Mouse (Mus musculus) C2C12 (cell line): ENCODE measurements around the gene Afmid. TPM values are rescaled to one million over a fixed set of nuclear protein-coding genes. Genes with fewer than 3 reads are reported as not detected.
A peak's percentile ranks its signal among the peaks of the same experiment; 100 is the strongest.

Experiments
- H3K27me3 ChIP-seq: one replicate; pipeline ENCODE4 v1.6.1; 2011; ENCODE audit not compliant: control insufficient read depth, insufficient read depth, insufficient read length
- H3K36me3 ChIP-seq: one replicate; pipeline ENCODE4 v1.6.1; 2011; ENCODE audit not compliant: control insufficient read depth, insufficient read depth
- H3K4me3 ChIP-seq: one replicate; pipeline ENCODE4 v1.5.1; 2011; ENCODE audit warnings: mild to moderate bottlenecking, control low read depth; ENCODE audit not compliant: poor library complexity, insufficient read depth, severe bottlenecking
- H3K79me2 ChIP-seq: one replicate; pipeline ENCODE4 v1.6.1; 2011; ENCODE audit not compliant: control insufficient read depth, insufficient read depth
- H3K79me3 ChIP-seq: one replicate; pipeline ENCODE4 v1.6.1; 2011; ENCODE audit warnings: low read depth, control low read depth
- H3ac ChIP-seq: one replicate; pipeline ENCODE3; 2011; ENCODE audit warnings: low read depth; ENCODE audit not compliant: control insufficient read depth, insufficient read length
- CEBPB ChIP-seq: IDR thresholded peaks from one replicate; pipeline ENCODE4 v1.6.1; 2011; ENCODE audit warnings: low read depth, mild to moderate bottlenecking, control low read depth, moderate library complexity
- CTCF ChIP-seq: IDR thresholded peaks from one replicate; pipeline ENCODE4 v1.5.1; 2011; ENCODE audit not compliant: control insufficient read depth, insufficient read depth, insufficient read length
- FOSL1 ChIP-seq: IDR thresholded peaks from one replicate; pipeline ENCODE4 v1.8.0; 2011; ENCODE audit warnings: mild to moderate bottlenecking, low read length; ENCODE audit not compliant: poor library complexity, insufficient read depth, severe bottlenecking
- MAX ChIP-seq: IDR thresholded peaks from one replicate; pipeline ENCODE4 v1.6.1; 2011; ENCODE audit warnings: mild to moderate bottlenecking, control low read depth
- MYOD1 ChIP-seq: IDR thresholded peaks from one replicate; pipeline ENCODE4 v1.6.1; 2011; ENCODE audit warnings: low read depth; ENCODE audit not compliant: control insufficient read depth, insufficient read length
- MYOG ChIP-seq: IDR thresholded peaks from one replicate; pipeline ENCODE4 v1.6.1; 2011; ENCODE audit not compliant: control insufficient read depth, insufficient read length; ENCODE audit errors: extremely low read depth
- USF1 ChIP-seq: IDR thresholded peaks from one replicate; pipeline ENCODE4 v1.6.1; 2011; ENCODE audit warnings: low read depth, mild to moderate bottlenecking, control low read depth, moderate library complexity
- long read RNA-seq, 2 experiments: library from polyadenylated mRNA; unstranded; transcript quantifications; one replicate each; pipeline ENCODE4 v2.0.0; 2019 to 2020
- polyA plus RNA-seq: library from polyadenylated mRNA; unstranded; fragments of >200 nt; fragmentation: generic; extraction: Trizol; gene quantifications from one replicate; pipeline ENCODE4 v1.2.1, GENCODE M21; 2012; ENCODE audit warnings: missing spikeins

Gene Afmid
- polyA plus RNA-seq, result 3.2 TPM
- long read RNA-seq, experiment 1, transcript Afmid-201 (11 exons, 2,327 nt), result major isoform, 5 of 13 reads
- long read RNA-seq, experiment 1, partial matches to known transcripts, result 3 of 13 reads
- long read RNA-seq, experiment 1, other reads (novel, unspliced or antisense), result 3 of 13 reads
- long read RNA-seq, experiment 2, partial matches to known transcripts, result 1 of 10 reads
- long read RNA-seq, experiment 2, other reads (novel, unspliced or antisense), result 6 of 10 reads

DNA sequence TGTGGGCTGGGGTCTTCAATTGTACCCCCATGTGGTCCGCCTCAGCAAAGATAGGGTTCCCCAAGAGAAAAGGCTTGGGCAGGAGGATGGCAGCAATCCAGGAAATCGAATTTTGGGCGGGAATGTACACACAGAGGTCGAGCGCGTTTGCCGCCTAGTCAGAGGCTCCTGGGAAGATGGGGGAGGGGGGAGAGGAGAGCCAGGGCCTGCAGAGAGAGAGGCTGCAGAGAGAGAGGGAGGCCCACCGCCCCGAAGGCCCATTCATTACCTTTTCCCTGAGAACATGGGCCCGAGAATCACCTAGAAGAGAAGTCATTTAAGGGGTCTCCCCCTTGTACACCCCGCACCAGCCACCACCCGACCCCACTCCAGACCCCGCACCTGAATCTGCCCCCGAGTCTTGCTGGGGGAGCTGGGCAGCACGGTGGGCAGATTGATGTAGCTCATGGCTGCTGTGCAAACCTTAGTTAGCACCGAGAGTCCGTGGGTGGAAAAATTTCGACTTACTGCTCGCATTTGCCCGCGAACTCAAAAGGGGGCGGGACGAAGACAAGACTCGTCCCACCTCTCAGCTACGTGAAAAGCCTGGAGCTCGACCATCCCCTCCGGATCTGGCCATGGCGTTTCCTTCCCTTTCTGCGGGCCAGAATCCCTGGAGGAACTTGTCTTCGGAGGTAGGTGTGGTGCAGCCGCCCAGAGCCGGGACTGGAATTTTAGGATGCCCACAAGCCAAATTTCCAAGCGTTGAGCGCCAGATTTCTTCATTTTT, at the start of gene Afmid, which contains the start of gene Tk1:
Gene Afmid (plus strand): TSS at position 592 of the 769 bp plus-strand sequence.
Gene Tk1 (minus strand): TSS at position 760 of the 769 bp plus-strand sequence.
- TF ChIP-seq CEBPB, result no peak
- peak; percentile 88 for TF ChIP-seq MAX
- TF ChIP-seq MYOG, result no peak
- TF ChIP-seq MYOD1, result no peak
- peaks cover 62% of the 10 kb centered on the region for H3K79me2 ChIP-seq
- H3K36me3 ChIP-seq, result peaks cover 34% of the 10 kb centered on the region
- H3K79me3 ChIP-seq, result peaks cover 39% of the 10 kb centered on the region
- H3K27me3 ChIP-seq, result no peaks in the 10 kb centered on the region
- H3ac ChIP-seq, result peak within 1 kb of the TSS; percentile 80
- peak within 1 kb of the TSS; percentile 89 for H3K4me3 ChIP-seq

DNA sequence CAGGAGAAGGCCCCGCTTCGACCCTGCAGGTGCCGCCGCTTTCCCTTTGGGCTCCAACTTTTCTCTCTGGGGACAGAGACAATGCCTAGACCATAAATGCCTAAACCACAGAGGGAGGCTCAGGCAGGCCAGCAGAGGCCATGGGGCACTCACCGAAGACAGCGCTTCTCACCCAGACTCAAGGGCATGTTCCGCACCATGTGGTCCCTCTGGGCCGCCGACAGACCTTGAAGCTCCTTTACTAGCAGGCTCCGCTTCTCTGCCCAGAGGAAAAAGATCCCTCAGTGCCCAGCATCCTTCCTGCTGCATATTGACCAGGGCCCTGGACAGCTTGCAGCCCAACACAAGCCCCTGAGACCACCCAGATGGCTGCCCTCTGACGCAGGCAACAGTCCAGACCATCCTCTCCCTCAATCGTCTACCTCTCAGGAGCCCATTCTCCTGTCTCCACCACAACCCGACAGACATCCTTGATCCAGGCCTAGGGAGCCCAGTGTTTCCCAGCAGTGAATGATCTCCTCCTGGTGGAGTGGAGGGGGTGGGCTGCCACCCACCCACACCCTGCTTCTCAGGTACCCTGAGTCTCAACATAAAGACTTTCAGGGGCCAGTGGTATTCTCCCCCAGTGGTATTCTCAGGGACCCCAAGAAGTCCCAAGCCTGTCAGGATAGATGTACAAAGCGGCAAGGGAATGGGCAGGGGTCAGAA, 49.5 kb upstream of the Afmid start:
- Histone ChIP-seq H3K79me2 (no peaks in the 10 kb centered on the region), H3K27me3 (no peaks in the 10 kb centered on the region), H3ac (no peak overlapping the region), H3K36me3 (no peaks in the 10 kb centered on the region), H3K79me3 (no peaks in the 10 kb centered on the region), H3K4me3 (no peak overlapping the region)
- TF ChIP-seq MYOD1 (no peak), FOSL1 (no peak), MAX (no peak), CEBPB (no peak), USF1 (no peak), MYOG (no peak), CTCF (no peak)

DNA sequence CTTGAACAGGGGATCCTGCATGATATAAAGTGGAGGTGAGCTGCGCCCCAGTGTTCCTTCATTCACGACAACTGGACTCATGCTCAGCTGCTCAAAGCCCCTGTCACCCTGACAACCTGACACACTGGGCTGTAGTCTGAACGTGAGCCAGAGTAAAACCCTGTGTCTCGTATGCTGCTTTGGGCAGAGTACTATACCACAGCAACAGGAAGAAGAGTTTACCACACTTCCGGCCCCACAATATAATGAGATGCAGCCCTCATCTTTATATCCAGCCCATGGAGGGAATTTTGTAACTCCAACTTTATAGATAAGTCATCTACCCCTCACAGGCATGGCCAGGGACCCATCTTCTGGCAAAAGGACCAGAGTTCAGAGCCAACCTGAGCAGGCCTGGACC, 48.6 kb upstream of the Afmid start:
- H3K36me3 ChIP-seq, result no peaks in the 10 kb centered on the region
- no peaks in the 10 kb centered on the region for H3K79me3 ChIP-seq
- H3K4me3 ChIP-seq, result no peak overlapping the region
- TF ChIP-seq MYOG (no peak), CEBPB (no peak), USF1 (no peak), MAX (no peak), MYOD1 (no peak)
- H3K79me2 ChIP-seq, result no peaks in the 10 kb centered on the region
- H3K27me3 ChIP-seq, result no peaks in the 10 kb centered on the region
- no peak overlapping the region for H3ac ChIP-seq

DNA sequence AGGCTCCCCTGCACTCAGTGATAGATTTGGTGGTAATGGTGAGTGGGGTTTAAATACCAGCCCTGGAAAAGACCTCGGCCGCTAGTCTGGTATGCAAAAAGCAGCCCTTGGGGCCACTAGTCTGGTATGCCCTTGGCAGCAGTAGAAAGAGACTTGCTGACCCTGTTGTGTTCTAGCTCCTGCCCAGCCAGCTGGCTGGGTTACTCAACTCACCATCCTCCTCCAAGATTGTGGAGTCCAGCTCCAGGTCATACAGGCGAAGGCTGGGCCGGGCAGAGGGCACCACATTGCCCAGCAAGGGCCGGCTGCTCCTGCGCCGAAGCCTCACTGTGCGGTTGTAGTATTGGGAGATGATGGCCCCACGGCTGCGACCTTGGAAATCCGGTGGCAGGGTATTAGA, 47.7 kb upstream of the Afmid start:
- no peaks in the 10 kb centered on the region for H3K36me3 ChIP-seq
- H3K27me3 ChIP-seq, result no peaks in the 10 kb centered on the region
- no peaks in the 10 kb centered on the region for H3K79me3 ChIP-seq
- no peak overlapping the region for H3K4me3 ChIP-seq
- TF ChIP-seq MYOD1, result no peak
- no peak for TF ChIP-seq CTCF
- TF ChIP-seq FOSL1, result no peak
- TF ChIP-seq CEBPB, result no peak
- TF ChIP-seq USF1, result no peak
- H3ac ChIP-seq, result no peak overlapping the region
- no peaks in the 10 kb centered on the region for H3K79me2 ChIP-seq

DNA sequence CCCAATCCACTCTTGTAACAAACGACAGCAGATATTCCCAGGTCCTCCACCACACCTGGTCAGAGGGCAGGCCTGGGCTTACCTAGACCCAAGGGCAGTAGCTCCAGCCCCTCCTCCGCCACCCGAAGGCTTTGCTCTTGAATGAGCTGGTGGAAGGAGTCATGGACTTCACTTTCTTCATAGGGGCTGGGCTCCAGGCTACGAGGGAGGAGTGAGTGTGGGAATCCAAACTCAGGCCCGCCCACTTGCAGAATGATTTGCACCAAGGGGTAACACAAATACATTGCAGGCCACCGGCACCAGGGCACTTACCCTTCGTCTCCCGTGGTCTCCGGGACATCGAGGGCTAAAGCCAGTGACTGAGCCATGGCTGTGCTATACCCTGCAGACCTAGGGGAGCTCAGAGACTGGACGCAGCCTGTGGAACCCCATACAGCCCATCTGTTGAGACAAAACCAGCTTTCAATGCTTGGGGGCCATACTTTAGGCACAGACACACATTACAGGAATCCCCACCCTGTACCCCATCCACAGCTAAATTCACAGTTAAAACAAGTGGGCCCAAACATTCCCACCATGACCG, 46.8 kb upstream of the Afmid start:
- no peaks in the 10 kb centered on the region for H3K79me2 ChIP-seq
- no peaks in the 10 kb centered on the region for H3K79me3 ChIP-seq
- TF ChIP-seq CEBPB (no peak), MAX (no peak), MYOD1 (no peak), MYOG (no peak), USF1 (no peak), CTCF (no peak)
- H3K4me3 ChIP-seq, result peak overlapping the region; percentile 42
- no peaks in the 10 kb centered on the region for H3K36me3 ChIP-seq
- peak overlapping the region; percentile 64 for H3ac ChIP-seq
- H3K27me3 ChIP-seq, result no peaks in the 10 kb centered on the region
